Mouse (Mus musculus) monocyte, adult 59 days (primary cell): Measurements from ENCODE around the gene Trex2. TPM values are rescaled to one million over a fixed set of nuclear protein-coding genes. Genes with fewer than 3 reads are reported as not detected.

ENCODE experiments used
- total RNA-seq, 2 experiments: library from RNA; stranded (reverse); gene quantifications; one replicate each; pipeline ENCODE4 v1.2.4; 2023

Gene Trex2
- not detected for total RNA-seq

DNA sequence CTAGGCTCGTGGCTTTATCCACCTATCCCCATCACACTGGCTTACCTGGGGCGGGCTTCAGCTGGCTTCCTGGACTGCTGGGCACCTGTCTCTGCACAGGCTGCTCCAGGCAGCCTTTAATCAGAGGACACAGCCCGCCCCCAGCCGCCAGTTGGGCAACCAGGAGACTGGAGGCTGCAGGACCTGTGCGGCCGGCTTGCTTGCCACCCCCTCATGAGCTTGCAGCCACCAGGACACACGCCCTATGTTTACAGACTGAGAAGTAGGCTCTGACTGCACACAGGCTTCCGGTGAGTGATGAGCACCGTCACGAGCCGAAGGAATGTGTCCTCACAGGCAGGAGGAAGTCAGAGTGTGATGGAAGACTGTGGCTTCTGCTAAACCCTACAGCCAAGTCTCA is at the start of gene Trex2:
Gene Trex2 (minus strand): TSS at position 93 of the 400 bp plus-strand sequence.

DNA sequence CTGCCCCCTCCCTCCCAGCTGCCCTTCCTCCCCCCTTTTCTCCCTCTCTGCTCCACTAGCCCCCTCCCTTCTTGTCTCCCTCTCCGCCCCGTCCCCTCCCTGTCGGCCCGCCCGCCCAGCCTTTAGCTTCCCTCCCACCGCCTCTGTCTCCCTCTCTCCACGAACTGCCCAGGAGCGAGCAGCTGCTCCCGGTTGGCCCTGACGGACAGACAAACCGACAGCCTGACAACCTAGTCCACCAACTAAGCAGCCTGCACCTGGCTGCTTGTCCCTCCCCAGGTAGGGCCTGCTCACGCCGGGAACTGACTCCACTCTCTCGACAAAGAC is 48.3 kb upstream of the Trex2 start, which contains the start of gene Bgn:
Gene Bgn (plus strand): TSS at position 119 of the 327 bp plus-strand sequence.

GRCm38 (mm10) chrX:73458877-73459392 is 23.8 kb upstream of the Trex2 start, which contains the start of gene Haus7:
Gene Haus7 (minus strand): TSS chrX:73459044.

GRCm38 (mm10) chrX:73410880-73411517 is 24.1 kb downstream of the Trex2 start, which contains the start of gene Zfp92:
Gene Zfp92 (plus strand): TSS chrX:73411096.

DNA sequence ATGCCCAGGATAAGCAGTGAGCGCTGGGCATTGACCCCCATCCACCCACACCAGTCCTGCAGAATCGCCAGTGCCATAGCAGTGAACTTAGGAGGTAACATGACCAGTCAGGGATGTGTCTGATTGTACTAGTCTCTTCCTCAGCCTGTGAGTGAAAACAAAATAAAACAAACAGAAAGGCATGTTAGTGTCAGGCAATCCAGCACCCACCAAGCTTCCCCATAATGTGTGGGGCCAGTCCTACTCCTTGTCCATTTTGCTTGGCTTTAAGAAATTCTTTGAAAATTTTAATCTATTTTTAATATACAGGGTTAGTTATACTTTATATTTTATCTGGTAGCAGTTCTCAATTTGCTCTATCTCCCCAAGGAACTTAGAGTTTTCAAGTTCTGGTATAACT is 36.5 kb downstream of the Trex2 start, which contains the start of gene Gm18336:
Gene Gm18336 (minus strand): TSS at position 101 of the 400 bp plus-strand sequence.

Other genes starting within 250 kb of the Trex2 start
- 10 to 100 TPM in 1 of 2 experiments, 1 to 10 TPM in 1; 2.1 to 12.0 TPM for gene Xlr3b, start 243.1 kb downstream of the Trex2 start, total RNA-seq
- gene Xlr4b, start 221.0 kb downstream of the Trex2 start, total RNA-seq, result 1 to 10 TPM; 5.7 to 7.0 TPM
- gene F8a, start 207.1 kb downstream of the Trex2 start, total RNA-seq, result 1 to 10 TPM; 6.2 to 7.9 TPM
- 1 to 10 TPM in 1 of 2 experiments, under 1 TPM in 1; 0.68 to 9.7 TPM for gene Xlr4c, start 192.2 kb downstream of the Trex2 start, total RNA-seq
- not detected for gene Xlr3c, start 170.0 kb downstream of the Trex2 start, total RNA-seq
- gene Xlr5a, start 142.4 kb downstream of the Trex2 start, total RNA-seq, result not detected
- not detected for gene Xlr5c, start 142.4 kb downstream of the Trex2 start, total RNA-seq
- not detected for gene Gm45015, start 98.5 kb downstream of the Trex2 start, total RNA-seq
- gene Zfp275, start 92.7 kb downstream of the Trex2 start, total RNA-seq, result 10 to 100 TPM; 12.1 to 16.7 TPM
- gene Gm18336, start 36.6 kb downstream of the Trex2 start, total RNA-seq, result not detected
- gene Zfp92, start 24.2 kb downstream of the Trex2 start, total RNA-seq, result not detected
- 10 to 100 TPM in 1 of 2 experiments, 1 to 10 TPM in 1; 9.9 to 12.1 TPM for gene Haus7, start 23.7 kb upstream of the Trex2 start, total RNA-seq
- 1 to 10 TPM in 1 of 2 experiments, under 1 TPM in 1; 0.82 to 1.1 TPM for gene Bgn, start 48.3 kb upstream of the Trex2 start, total RNA-seq
- not detected for gene Atp2b3, start 67.7 kb upstream of the Trex2 start, total RNA-seq
- under 1 TPM in 1 of 2 experiments, not detected in 1; 0.36 TPM for gene Dusp9, start 204.1 kb upstream of the Trex2 start, total RNA-seq
- under 1 TPM in 1 of 2 experiments, not detected in 1; 0.36 TPM for gene Pnck, start 224.8 kb upstream of the Trex2 start, total RNA-seq
- gene Slc6a8, start 237.8 kb upstream of the Trex2 start, total RNA-seq, result under 1 TPM; 0.30 to 0.94 TPM